Mouse (Mus musculus): ENCODE measurements around the gene Dpy19l3. TPM values are rescaled to one million over a fixed set of nuclear protein-coding genes. Genes with fewer than 3 reads are reported as not detected.

Dpy19l3 gene
- polyA plus RNA-seq (2015; fragmentation: Nextera tagmentation; extraction: Ambion mirVana): 7.3 and 11.2 TPM in 2 replicates

DNA sequence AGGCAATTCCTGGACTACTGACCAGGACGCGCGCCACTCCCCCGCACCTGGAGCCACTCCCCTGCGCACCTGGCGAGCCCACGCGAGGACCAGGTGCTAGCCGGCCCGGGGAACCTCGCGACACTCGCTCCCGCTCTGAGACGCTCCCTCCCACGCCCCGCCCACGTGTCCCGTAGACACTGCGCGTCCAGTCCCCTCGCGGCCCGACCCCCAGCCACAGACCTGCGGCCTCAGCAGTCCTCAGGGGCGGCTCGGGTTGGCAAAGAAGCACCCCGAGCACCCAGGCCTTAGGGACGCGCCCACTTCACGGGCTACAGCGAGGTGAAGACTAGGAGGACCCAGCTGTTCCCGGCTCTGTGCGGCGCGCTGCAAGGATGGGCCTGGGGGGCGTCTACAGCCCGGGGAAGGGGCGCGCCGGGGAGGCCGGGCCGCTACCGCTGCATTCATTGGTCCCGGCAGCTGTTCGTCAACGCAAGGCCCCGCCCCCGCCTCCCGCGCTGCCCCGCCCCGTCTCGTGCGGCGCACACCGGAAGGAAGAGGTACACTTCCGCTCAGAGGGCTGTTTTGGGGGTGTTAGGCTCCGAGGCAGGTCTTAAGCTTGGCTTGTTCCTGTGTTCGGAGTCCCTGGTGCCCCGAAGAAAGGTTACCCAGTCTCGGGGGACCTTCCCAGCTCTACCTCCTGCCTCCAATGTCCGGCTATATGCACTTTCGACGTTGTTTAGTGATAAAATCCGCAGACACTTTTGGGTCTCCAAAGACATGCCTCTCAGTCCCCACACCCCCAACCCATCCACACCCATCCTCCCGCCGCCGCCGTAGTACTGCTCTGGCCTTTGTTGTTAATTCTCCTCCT lies at the start of gene Dpy19l3:
Gene Dpy19l3 (minus strand): TSS at position 422 of the 853 bp plus-strand sequence.

DNA sequence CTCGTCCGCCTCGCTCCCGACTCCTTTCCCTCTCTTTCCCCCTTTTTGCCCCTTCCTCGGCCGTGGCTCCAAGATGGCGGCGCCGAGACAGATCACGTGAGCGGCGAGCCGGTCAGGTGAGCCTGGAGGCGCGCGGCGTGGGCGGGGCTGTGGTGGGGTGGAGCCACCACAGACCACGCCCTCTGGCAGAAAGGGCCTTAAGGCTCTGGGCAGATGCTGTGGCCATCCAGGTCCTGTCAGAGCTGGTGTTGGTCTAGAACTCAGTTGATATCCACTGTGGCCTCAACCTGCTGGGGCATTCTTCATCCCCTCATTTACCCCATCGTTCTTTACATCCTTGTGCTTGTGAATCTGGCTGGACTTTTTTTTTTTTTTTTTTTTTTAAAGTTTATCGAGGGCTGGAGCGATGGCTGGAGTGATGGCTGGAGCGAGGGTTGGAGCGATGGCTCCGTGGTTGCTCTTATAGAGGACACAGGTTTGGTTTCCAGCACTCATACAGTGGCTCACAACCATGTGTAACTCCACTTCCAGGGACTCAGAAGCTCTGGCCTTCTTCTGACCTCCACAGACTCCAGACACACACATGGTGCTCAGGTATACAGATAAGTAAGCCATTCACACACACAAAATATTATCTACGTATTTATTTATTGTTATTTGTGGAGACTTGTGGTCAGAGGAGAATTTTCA lies 48.8 kb upstream of the Dpy19l3 start, which contains the start of gene Zfp507:
Gene Zfp507 (minus strand): TSS at position 98 of the 690 bp plus-strand sequence.

DNA sequence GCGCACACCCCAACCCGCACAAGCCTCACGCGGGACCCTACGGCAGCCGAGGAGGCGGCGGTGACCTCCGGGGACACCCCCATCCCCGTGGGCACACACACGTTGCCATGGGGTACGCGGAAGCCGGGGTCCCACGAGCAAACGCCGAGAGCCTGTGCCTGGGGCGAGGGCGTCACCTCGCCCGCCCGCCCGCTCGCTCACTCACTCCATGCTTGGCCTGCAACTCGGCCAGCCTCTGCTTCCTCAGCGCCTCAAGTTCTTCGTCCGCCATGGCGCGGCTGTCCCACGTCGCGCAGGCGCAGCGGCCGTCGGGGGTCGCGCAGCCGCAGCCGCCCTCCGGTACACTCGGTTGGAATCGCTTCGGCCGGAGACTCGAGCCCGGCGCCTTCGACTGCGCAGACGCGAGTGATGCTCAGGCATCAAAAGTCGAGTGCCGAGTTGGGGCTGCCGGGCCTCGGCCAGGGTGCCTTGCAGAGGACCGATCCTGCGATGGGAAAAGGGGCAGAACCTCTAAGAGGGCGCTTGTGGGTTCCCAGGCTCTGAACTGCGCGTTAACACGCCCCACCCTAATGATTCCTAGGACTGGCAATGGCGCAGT lies 107.1 kb downstream of the Dpy19l3 start, which contains the start of gene Pdcd5:
Gene Pdcd5 (minus strand): TSS at position 421 of the 598 bp plus-strand sequence.

Other genes with a start within 250 kb of the Dpy19l3 start
- gene Tdrd12, start 216.7 kb downstream of the Dpy19l3 start, polyA plus RNA-seq (2015; fragmentation: Nextera tagmentation; extraction: Ambion mirVana): 0.13 and 0.14 TPM in 2 replicates
- 38.9 and 41.1 TPM in 2 replicates for gene Nudt19, start 198.2 kb downstream of the Dpy19l3 start, polyA plus RNA-seq (2015; fragmentation: Nextera tagmentation; extraction: Ambion mirVana)
- gene Rgs9bp, start 168.9 kb downstream of the Dpy19l3 start, polyA plus RNA-seq (2015; fragmentation: Nextera tagmentation; extraction: Ambion mirVana): 0.13 and 0.21 TPM in 2 replicates
- gene Ankrd27, start 168.2 kb downstream of the Dpy19l3 start, polyA plus RNA-seq (2015; fragmentation: Nextera tagmentation; extraction: Ambion mirVana): 13.9 and 14.5 TPM in 2 replicates
- 275 and 285 TPM in 2 replicates for gene Pdcd5, start 106.9 kb downstream of the Dpy19l3 start, polyA plus RNA-seq (2015; fragmentation: Nextera tagmentation; extraction: Ambion mirVana)
- 6.5 and 7.5 TPM in 2 replicates for gene Zfp507, start 48.5 kb upstream of the Dpy19l3 start, polyA plus RNA-seq (2015; fragmentation: Nextera tagmentation; extraction: Ambion mirVana)

Measured in skeletal muscle tissue, postnatal 0 days (tissue).